Mouse (Mus musculus): Measurements from ENCODE around the gene Scaf4. TPM values are rescaled to one million over a fixed set of nuclear protein-coding genes. Genes with fewer than 3 reads are reported as not detected.
A peak's percentile ranks its signal among the peaks of the same experiment; 100 is the strongest.

The Scaf4 gene
- total RNA-seq, 1 experiment = 36.0 TPM

- no peak overlapping the region for H3K27ac ChIP-seq (ENCODE audit: insufficient read depth, low read depth, low read length, poor library complexity, severe bottlenecking)
- no peak for TF ChIP-seq HCFC1 (IDR thresholded peaks at IDR 0.05; ENCODE audit: borderline replicate concordance, insufficient read depth, low read length)
- peak; percentile 91 for TF ChIP-seq ZNF384 (IDR thresholded peaks at IDR 0.05; ENCODE audit: low read depth, low read length)
- no peaks in the 10 kb centered on the region for H3K36me3 ChIP-seq (ENCODE audit: control insufficient read depth, insufficient read depth, low read length, poor library complexity, severe bottlenecking)
- no peaks in the 10 kb centered on the region for H3K9me3 ChIP-seq (ENCODE audit: control insufficient read depth, insufficient read depth, low read depth, low read length)
- DNase-seq (ENCODE audit: low read depth, low spot score) = no peak
- peaks cover 9 to 14% of the 10 kb centered on the region in 2 experiments for H3K4me1 ChIP-seq (ENCODE audit: control insufficient read depth in 2 of 2, insufficient read depth in 2 of 2, low read length in 2 of 2, poor library complexity in 1 of 2)
- in situ Hi-C loops (cut with MboI; ENCODE audit: low sequenced_read_pairs in 2 of 2, unreplicated experiment in 2 of 2) = no loop called here
- H3K9ac ChIP-seq (ENCODE audit: insufficient read depth, low read depth, low read length, poor library complexity, severe bottlenecking) = no peak overlapping the region; the same call in 1 of the 2 replicates
- H3K4me3 ChIP-seq (ENCODE audit: insufficient read depth in 1 of 2, low read depth in 1 of 2, low read length in 2 of 2, poor library complexity in 1 of 2, severe bottlenecking in 1 of 2) = no peak overlapping the region
Observed at GRCm38 (mm10) chr16:90312449-90313082, 28.3 kb upstream of the Scaf4 start.

GRCm38 (mm10) chr16:90310488-90311135 is 26.3 kb upstream of the Scaf4 start:
- H3K36me3 ChIP-seq (ENCODE audit: control insufficient read depth, insufficient read depth, low read length, poor library complexity, severe bottlenecking) = no peaks in the 10 kb centered on the region
- no peak for DNase-seq (ENCODE audit: low read depth, low spot score)
- H3K27ac ChIP-seq (ENCODE audit: insufficient read depth, low read depth, low read length, poor library complexity, severe bottlenecking) = peak overlapping the region; percentile 95
- H3K9ac ChIP-seq (ENCODE audit: insufficient read depth, low read depth, low read length, poor library complexity, severe bottlenecking) = peak overlapping the region; percentile 61; the same call in 1 of the 2 replicates
- H3K4me1 ChIP-seq (ENCODE audit: control insufficient read depth in 2 of 2, insufficient read depth in 2 of 2, low read length in 2 of 2, poor library complexity in 1 of 2) = peaks cover 9 to 20% of the 10 kb centered on the region in 2 experiments
- no peaks in the 10 kb centered on the region for H3K9me3 ChIP-seq (ENCODE audit: control insufficient read depth, insufficient read depth, low read depth, low read length)
- in situ Hi-C loops (cut with MboI; ENCODE audit: low sequenced_read_pairs in 2 of 2, unreplicated experiment in 2 of 2) = no loop called here
- TF ChIP-seq HCFC1 (IDR thresholded peaks at IDR 0.05; ENCODE audit: borderline replicate concordance, insufficient read depth, low read length) = no peak
- TF ChIP-seq CHD2 (IDR thresholded peaks at IDR 0.05; ENCODE audit: low read depth, low read length) = no peak
- TF ChIP-seq MAFK (IDR thresholded peaks at IDR 0.05; ENCODE audit: insufficient read depth, low read depth, low read length) = no peak
- TF ChIP-seq ZC3H11A (IDR thresholded peaks at IDR 0.05; ENCODE audit: borderline replicate concordance, low read depth, low read length) = no peak
- no peak for TF ChIP-seq ZNF384 (IDR thresholded peaks at IDR 0.05; ENCODE audit: low read depth, low read length)
- H3K4me3 ChIP-seq (ENCODE audit: insufficient read depth in 1 of 2, low read depth in 1 of 2, low read length in 2 of 2, poor library complexity in 1 of 2, severe bottlenecking in 1 of 2) = no peak overlapping the region

GRCm38 (mm10) chr16:90309784-90310183 is 25.5 kb upstream of the Scaf4 start:
- H3K27ac ChIP-seq (ENCODE audit: insufficient read depth, low read depth, low read length, poor library complexity, severe bottlenecking) = peak overlapping the region; percentile 95; the same call in 1 of the 2 replicates
- in situ Hi-C loops (cut with MboI; ENCODE audit: low sequenced_read_pairs in 2 of 2, unreplicated experiment in 2 of 2) = no loop called here
- no peak overlapping the region for H3K9ac ChIP-seq (ENCODE audit: insufficient read depth, low read depth, low read length, poor library complexity, severe bottlenecking)
- no peak overlapping the region for H3K4me3 ChIP-seq (ENCODE audit: insufficient read depth in 1 of 2, low read depth in 1 of 2, low read length in 2 of 2, poor library complexity in 1 of 2, severe bottlenecking in 1 of 2)
- H3K9me3 ChIP-seq (ENCODE audit: control insufficient read depth, insufficient read depth, low read depth, low read length) = no peaks in the 10 kb centered on the region
- peaks cover 9 to 21% of the 10 kb centered on the region in 2 experiments for H3K4me1 ChIP-seq (ENCODE audit: control insufficient read depth in 2 of 2, insufficient read depth in 2 of 2, low read length in 2 of 2, poor library complexity in 1 of 2)
- TF ChIP-seq MAFK (IDR thresholded peaks at IDR 0.05; ENCODE audit: insufficient read depth, low read depth, low read length) = peak; percentile 44; the same call in 1 of the 2 replicates
- no peak for TF ChIP-seq CHD2 (IDR thresholded peaks at IDR 0.05; ENCODE audit: low read depth, low read length)
- H3K36me3 ChIP-seq (ENCODE audit: control insufficient read depth, insufficient read depth, low read length, poor library complexity, severe bottlenecking) = no peaks in the 10 kb centered on the region
- peak; percentile 97 for DNase-seq (ENCODE audit: low read depth, low spot score)

GRCm38 (mm10) chr16:90303988-90304299 is 19.6 kb upstream of the Scaf4 start:
- Histone ChIP-seq H3K9ac (ENCODE audit: insufficient read depth, low read depth, low read length, poor library complexity, severe bottlenecking) (no peak overlapping the region), H3K4me3 (ENCODE audit: insufficient read depth in 1 of 2, low read depth in 1 of 2, low read length in 2 of 2, poor library complexity in 1 of 2, severe bottlenecking in 1 of 2) (no peak overlapping the region), H3K4me1 (ENCODE audit: control insufficient read depth in 2 of 2, insufficient read depth in 2 of 2, low read length in 2 of 2, poor library complexity in 1 of 2) (peaks cover 9 to 21% of the 10 kb centered on the region in 2 experiments; a peak in 3 of 4 replicates), H3K9me3 (ENCODE audit: control insufficient read depth, insufficient read depth, low read depth, low read length) (no peaks in the 10 kb centered on the region), H3K27ac (ENCODE audit: insufficient read depth, low read depth, low read length, poor library complexity, severe bottlenecking) (no peak overlapping the region), H3K36me3 (ENCODE audit: control insufficient read depth, insufficient read depth, low read length, poor library complexity, severe bottlenecking) (no peaks in the 10 kb centered on the region)
- no peak for TF ChIP-seq HCFC1 (IDR thresholded peaks at IDR 0.05; ENCODE audit: borderline replicate concordance, insufficient read depth, low read length)
- no peak for TF ChIP-seq ZNF384 (IDR thresholded peaks at IDR 0.05; ENCODE audit: low read depth, low read length)
- TF ChIP-seq ZC3H11A (IDR thresholded peaks at IDR 0.05; ENCODE audit: borderline replicate concordance, low read depth, low read length) = no peak
- no peak for TF ChIP-seq CHD2 (IDR thresholded peaks at IDR 0.05; ENCODE audit: low read depth, low read length)
- no peak for DNase-seq (ENCODE audit: low read depth, low spot score)
- in situ Hi-C loops (cut with MboI; ENCODE audit: low sequenced_read_pairs in 2 of 2, unreplicated experiment in 2 of 2) = no loop called here

Measured in ES-E14 (cell line).